Mouse (Mus musculus): Measurements from ENCODE around the gene C1qtnf9.

Gene C1qtnf9

DNA sequence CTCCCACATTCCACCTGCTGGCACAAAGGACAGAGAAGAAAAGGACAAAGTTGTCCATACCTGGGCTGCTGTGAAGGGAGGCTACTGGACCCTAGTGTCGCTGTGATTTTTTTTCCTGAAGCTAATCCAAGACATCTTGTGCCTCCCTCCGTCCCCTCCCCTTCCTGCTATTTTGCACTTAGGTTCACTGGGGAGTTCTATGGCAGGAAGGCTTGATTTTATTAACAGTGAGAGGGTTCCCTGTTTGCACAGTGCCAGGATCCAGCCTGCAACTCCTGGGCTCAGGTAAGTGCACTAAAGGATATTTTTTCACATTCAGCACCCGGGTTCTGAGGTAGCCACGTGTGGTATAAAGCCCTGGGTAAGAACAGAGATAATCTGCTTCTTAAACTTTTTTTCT lies at the start of gene C1qtnf9:
TSS of gene C1qtnf9 (plus strand) at position 251 of the 400 bp plus-strand sequence.
- DNase-seq (ENCODE audit: low read depth, low spot score): no peak

DNA sequence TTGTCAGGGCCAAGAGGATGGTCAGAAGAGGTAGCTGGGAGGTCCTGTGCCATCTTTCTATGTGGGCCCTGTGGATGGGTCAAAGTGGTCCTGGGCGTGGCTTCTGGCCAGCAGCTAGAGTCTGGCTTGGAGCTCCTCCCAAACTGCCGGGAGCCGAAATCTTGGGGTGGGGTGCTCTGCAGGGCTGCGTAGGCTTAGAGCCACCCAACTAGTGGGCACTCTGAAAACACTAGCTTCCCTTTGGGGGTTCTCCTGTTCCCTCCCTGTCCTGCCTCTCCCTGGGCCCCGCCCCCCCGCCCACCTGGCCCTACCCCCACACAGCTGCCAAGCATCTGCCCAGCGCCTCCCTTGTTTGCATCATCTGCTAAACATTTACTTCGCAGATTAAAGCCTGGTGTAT lies 46.6 kb upstream of the C1qtnf9 start:
- no peak for DNase-seq (ENCODE audit: low read depth, low spot score)

DNA sequence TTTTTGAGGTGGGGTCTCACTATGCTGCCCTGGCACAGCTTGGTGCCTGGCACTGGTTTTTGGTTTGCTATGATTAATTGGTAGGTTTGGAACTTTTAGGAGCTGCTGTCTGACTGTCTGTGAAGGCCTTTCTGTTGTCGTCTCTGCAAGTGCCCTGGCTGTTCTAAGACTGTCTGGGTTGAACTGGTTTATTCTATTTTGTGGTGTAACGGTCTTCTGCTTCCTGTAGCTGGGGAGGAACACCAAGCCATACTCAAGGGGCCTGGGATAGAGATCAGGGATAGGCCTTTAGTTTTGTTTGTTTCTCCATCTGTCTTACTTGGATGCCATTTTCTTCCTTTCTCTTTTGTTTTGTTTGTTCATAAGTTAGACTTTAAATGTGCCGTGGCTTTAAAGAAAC lies 46.0 kb upstream of the C1qtnf9 start:
- no peak for DNase-seq (ENCODE audit: low read depth, low spot score)

DNA sequence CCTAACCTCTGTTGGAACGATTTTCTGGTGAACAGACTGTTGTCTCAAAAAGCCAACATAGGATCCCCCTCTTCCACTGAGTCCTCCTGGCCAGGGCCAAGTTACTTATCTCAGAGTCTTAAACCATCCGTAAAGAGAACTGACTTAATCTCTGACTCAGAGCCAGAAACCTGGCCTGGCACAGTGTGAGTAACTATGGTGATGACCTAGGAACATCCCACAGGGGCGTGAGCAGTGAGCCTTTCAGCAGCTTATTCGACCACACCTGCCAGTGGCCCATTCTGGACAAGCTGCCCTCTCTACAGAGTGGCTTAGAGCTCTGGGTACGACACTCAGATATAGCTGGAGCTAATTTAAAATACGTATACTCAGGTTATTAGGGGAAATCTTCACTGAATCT lies 41.8 kb upstream of the C1qtnf9 start:
- DNase-seq (ENCODE audit: low read depth, low spot score): no peak

DNA sequence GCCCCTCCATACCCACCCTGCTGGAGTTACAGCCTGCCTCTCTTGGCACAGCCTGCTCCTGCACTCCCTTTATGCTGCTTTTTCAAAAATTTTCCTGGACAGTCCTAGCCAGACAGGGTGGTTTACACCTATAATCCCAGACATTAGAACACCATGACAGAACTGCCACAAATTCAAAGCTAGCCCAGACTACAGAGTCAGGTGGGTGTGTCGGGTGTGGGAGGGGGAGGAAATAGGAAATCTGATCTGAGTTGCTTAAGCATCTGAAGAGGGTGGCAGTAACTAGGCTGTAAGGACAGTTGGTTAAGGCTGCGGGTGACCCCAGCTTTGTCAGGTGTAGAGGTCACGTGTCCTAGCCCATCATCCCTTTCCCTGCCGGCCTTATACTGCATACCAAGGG lies 40.8 kb upstream of the C1qtnf9 start:
- DNase-seq (ENCODE audit: low read depth, low spot score): peak; percentile 16

DNA sequence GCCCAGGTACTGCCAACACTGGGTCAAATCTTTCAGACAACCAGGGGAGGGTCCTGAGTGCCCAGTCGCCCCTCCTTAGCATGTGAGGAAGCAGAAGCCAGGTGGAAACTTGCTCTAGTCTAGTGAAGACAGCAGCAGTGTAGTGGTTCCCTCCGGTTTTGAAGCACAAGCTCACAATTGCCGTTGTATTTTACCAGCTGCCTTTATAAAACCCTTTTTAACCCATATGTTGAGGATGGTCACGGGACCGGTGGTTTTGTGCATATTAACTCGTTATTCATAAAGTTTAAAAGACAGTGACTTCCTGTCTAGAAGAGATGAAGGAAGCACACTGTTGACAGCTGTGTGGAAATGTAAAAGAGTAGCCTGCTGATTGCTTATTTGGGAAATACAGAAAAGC lies 35.9 kb upstream of the C1qtnf9 start:
- DNase-seq (ENCODE audit: low read depth, low spot score): no peak

DNA sequence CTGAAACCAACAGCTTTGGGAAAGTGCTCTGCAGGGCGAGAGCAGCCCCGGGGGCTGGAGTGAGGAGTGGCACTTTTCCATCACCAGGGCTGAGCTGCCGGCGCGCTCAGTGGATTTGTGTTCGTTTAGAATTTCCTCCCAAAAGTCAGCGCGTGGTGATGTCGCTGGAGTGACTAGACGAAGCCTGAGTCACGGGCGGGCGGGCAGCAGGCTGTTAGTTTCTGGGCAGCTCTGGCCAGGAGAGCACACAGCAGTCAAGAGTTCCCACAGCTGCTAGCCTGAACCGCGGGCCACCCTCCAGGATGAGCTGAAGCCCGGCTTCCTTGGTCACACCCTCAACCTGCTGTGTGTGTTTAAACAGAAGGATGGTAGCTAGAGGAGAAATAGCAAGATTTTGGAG lies 35.1 kb upstream of the C1qtnf9 start:
- no peak for DNase-seq (ENCODE audit: low read depth, low spot score)

DNA sequence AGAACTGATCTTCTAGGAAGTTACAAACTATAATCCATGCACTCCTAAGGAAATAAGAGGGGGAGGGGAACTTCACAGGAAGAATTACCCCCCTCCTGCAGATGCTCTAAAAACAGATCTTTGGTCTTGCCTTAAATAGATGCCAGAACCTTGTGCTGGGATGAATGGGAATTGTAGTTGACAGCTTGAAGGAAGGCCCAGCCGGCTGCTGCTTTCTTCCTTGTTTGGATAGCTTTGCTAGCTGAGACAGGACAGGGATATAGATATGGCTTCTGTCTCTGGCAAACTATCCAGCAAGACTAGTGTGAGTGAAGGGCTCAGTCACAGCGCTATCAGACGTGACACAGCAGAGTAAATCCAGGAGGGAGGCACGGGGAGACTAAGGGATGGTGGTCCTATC lies 34.2 kb upstream of the C1qtnf9 start:
- DNase-seq (ENCODE audit: low read depth, low spot score): no peak

DNA sequence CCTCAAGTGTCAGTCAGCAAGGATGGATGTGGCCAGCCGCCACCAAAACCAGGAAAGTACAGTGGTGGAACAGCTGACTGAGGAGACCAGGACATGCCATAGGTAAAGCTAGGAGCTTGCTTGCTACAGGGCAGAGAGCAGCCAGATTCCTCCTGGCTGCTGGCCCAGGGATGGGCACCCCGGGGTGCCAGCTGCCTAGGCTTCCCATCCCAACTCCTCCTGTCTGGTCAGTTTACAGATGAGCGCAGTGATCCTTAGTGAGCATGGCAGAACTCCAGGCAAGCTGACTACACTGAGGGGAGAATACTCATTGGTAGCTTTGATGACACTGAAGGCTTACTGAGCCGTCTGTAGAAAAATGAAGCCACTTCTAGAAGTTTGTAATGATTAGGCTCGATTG lies 32.7 kb upstream of the C1qtnf9 start:
- DNase-seq (ENCODE audit: low read depth, low spot score): no peak

DNA sequence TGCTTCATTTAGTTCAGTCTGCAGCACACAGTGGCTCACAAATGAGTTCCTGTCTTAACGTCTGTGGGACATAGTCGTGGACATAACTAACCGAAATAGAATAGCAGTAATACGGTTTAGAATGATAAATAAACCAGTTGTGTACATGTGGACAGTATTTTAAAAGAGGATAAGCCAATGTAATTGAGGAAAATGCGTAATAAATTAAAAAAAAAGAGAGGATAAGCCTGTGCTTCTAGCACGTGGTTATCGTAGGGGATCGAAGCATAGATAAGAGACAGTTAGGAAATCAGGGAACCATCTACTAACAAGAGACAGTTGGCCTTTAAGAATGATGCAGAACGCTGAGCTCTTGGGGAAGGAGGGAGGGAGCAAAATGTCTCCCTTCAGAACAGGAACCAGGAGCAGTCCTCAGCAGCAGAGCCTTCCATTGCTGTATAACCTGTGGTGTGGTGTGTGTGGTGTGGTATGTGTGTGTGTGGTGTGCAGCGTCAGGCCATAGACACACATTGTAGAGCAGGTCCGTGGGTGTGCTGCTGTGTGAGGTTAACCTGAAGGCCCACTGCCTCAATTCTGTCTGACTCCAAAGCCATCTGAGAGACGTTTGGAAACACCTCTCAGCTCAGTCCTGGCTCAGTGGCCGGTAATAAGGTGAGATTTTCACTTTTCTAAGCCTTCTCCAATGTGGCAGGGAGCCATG lies 31.9 kb upstream of the C1qtnf9 start:
- no peak for DNase-seq (ENCODE audit: low read depth, low spot score)

DNA sequence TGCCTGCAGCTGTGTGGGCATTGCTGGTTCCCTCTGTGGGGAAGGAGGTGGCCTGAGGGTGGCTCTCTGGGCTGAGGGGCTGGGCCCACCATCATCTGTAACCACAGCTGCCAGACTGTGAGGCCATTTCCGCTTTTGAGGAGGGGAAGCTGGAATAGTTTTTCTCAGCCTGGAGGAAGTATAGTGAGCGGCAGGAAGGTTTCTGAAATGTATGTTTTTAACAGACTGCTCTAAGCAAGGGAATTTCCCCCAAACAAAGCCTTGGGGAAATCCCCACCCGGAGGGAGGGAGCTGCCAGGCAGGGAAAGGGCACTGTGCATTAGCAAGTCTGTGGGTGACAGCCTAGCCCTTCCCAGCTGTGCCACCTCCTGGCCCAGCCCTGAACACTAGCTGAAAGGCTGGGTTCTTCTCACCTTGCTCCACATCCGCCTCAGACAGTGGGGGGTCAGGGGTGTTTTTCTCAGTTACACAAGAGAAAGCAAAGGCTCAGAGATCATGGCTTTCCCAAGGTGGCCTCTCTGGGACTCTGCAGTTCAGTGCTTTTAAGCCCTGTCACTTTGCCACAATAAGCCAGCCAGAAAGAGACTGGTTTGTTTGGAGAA lies 31.2 kb upstream of the C1qtnf9 start:
- peak; percentile 86 for DNase-seq (ENCODE audit: low read depth, low spot score)

DNA sequence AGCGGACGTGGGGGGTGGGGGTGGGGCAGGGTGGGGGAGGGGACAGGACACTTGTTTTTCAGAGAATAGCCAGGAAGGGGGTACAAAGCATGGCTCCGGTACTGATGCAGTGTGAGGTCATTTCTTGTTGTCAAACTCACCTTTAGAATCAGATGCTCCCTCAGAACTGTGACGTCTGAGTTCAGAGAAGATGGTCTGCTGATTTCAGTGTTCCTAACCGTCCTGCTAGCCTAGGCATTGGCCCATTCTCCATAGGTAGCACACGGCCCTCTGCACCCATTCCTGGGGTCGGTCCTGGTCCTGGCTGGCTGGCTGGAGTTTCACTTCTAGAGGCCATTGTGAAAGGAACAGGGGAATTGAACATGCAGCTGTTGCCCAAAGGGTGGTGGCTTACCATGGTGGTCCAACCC lies 30.7 kb upstream of the C1qtnf9 start:
- DNase-seq (ENCODE audit: low read depth, low spot score): no peak

DNA sequence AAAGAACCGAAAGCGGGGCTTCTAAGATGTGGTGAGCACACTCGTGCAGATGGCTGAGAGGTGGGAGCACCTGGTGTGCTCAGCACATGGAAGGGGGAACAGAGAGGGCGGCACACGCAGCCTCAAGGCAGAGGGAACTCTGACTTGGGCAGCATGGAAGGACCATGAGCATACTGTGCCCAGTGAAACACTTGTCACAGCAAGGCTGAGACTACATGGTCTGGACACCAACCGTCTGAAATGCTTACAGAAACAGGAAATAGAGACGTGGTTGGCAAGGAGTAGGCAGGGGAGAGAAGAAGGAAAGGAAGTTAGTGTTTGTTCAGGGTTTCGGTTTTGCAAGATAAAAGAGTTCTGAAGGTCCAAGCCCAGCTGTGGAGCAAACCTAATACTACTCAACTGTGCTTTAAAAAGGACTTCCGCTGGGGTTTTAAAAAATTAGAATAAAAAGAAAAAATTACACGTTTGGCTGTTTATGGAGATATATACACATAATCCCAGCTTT lies 29.4 kb upstream of the C1qtnf9 start:
- DNase-seq (ENCODE audit: low read depth, low spot score): no peak

DNA sequence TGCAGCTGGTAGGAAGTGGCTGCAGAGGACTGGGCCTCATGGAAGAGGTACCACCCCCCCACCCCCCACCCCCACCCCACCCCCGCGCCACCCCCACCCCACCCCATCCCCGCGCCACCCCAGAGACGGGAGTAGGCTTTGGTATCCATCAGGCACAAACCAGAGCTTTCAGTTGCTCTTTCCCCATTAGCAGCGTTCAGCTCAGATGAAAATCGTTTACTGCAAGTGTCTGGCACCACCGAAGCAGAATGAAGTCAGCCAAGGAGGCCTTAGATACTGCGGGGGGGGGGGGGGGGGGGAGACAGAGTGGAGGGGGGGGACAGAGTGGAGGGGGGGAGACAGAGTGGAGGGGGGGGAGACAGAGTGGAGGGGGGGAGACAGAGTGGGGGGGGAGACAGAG lies 28.8 kb upstream of the C1qtnf9 start:
- DNase-seq (ENCODE audit: low read depth, low spot score): no peak

DNA sequence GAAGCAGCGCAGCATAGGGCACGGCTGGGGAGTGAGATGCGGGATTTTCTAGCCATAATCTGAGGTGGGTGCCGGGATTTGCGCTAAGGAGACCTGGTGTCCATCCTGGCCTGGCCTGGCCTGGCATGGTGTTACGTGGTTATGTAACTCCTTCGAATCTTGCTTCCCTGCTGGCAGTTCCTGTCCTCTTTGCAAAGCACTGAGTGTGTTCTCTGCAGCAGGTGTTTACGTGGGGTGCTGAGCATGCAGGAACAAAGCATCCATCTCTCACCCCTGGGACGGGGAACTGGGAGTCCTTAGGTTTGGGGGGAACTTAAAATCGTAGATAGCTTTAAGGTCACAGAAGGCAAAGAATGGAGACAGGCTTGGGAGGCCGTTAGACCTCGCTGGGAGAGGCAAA lies 28.3 kb upstream of the C1qtnf9 start:
- no peak for DNase-seq (ENCODE audit: low read depth, low spot score)

DNA sequence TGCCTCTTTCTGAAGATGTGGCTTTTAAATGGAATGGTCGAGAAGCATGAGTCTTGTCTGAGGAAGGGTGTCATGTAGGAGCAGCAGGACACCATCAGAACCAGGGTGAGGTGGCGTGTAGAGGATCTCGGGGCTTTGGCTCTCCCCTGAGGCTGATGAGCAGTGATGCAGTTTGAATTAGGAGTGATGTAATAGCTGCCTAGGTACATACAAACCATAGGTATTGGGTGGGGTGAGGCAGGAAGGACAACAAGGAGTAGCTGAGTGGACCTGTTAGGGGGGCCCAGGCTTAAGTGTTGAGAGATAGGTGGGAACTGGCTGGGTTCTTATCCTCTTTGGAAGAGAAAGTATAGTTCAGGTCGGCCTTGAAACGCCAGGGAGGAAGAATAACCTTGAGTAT lies 27.4 kb upstream of the C1qtnf9 start:
- DNase-seq (ENCODE audit: low read depth, low spot score): no peak

DNA sequence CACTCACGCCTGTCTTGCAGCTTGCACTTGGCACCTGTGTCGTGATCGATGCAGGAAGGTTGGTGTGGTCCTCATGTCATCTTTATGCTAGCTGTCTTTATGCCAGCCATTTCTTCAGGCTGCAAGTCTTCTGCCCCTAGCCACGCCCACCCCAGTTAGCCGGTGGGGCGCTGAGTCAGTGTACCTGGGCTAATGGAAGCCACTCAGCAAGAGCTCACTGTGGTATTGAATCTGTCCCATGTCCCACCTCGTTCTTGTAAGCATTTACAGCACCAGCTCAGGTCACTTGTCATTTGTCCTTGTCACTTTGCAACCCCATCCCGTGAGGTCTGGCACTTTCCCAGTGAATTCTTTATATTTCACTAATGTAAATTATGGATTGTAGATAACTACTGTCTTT lies 26.9 kb upstream of the C1qtnf9 start:
- no peak for DNase-seq (ENCODE audit: low read depth, low spot score)

DNA sequence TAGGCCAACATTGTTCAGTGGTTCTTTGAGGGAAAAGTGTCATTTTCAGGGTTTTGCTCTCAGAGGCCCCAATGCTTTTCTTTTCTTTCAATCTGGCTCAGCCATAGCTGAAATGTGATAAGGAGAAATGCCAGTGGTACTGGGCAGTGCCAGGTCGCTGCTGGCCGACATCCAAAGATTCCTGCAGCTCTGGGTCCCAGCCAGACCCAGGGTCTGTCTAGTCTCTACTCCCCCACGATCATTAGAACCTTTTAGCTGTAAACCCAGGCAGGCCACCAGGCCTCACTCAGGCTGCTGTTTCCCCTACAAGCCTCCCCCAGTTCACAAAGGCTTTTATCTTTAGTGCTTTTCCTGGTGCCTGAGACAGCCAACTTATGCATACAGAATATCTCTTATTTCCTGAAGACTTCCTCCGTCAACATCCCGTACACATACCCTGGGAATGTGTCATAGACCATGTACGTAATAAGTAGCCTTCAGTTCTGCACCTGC lies 26.4 kb upstream of the C1qtnf9 start:
- DNase-seq (ENCODE audit: low read depth, low spot score): no peak

DNA sequence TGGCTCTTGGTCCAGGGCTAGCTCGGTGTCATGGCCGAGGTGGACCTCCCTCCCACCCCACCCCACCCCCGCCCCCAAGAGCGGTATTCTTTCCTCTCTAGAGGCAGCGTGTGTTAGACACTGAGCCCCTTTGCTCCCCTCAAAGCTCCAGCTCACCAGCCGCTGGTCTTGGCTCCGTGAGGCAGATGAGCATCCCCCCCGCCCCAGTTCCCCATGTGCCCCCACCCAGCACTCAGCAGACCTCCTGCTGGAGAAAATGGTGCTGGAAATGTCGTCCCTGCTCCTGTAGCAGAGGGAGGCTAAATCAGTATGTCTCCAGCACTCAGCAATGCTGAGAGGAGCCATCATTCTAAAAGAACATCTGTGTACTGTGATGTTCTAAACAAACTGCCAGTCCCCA lies 24.3 kb upstream of the C1qtnf9 start:
- no peak for DNase-seq (ENCODE audit: low read depth, low spot score)

DNA sequence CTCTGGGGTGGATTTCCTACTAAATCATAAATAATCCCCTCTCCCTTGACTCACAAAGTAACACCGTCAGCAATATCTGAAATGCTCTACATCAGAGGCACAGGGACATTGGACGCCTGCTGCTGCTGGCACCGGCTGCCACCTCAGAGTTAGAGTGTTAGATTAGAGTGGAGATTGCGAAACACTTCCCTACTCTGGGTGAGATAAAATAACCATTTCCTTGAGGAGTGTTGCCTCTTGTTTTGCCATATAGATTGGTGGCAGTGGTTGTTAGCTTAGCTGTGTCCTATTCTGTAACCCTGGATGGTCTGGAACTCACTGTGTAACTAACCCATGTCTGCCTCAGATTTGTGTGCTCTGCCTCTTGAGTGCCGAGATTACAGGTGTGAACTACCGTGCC lies 22.7 kb upstream of the C1qtnf9 start:
- DNase-seq (ENCODE audit: low read depth, low spot score): no peak

DNA sequence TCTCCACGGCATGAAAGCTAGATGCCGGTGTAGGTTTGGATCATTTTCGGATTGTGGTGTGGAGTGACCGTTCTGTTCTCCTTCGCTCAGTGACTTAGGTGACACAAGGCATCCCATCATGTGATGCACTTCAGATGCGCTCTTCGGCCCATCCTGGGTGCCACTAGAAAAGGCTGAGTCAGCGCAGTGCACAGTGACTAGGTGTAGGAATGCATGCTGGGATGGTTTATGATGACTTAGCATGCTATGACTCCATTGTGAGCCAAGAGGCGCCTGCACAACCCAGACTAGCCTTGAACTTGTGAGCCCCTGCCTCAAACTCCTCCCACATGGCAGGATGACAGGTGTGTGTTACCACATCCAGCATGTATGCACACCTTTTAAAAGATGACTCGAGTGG lies 21.8 kb upstream of the C1qtnf9 start:
- DNase-seq (ENCODE audit: low read depth, low spot score): no peak

DNA sequence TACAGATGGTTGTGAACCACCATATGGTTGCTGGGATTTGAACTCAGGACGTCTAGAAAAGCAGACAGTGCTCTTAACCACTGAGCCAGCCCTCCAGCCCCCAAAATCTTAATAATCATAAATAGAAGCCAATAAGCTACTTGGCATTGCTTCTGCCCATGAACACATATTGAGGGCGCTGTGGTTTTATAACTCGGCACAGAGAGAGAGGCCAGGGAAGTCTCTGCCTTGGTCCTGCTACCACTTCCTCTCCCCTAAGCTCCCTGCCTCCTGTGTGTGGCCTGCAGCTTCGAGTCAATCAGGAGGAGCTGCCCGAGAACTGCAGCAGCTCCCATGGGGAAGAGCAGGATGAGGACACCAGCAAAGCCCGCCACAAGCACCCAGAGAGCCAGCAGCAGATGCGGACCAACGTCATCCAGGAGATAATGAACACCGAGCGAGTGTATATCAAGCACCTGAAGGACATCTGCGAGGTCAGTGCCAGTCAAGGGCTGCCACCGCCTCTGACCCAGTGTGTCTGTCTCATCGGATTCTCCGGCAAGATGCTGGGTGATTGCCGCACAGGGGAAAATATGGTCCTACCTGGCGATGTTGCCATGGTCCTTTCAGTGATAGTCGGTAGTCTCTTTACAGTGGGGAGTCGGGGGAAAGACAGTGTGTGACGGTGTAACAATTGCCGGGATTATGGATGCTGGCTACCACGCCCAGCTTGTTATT lies 20.6 kb upstream of the C1qtnf9 start:
- no peak for DNase-seq (ENCODE audit: low read depth, low spot score)

DNA sequence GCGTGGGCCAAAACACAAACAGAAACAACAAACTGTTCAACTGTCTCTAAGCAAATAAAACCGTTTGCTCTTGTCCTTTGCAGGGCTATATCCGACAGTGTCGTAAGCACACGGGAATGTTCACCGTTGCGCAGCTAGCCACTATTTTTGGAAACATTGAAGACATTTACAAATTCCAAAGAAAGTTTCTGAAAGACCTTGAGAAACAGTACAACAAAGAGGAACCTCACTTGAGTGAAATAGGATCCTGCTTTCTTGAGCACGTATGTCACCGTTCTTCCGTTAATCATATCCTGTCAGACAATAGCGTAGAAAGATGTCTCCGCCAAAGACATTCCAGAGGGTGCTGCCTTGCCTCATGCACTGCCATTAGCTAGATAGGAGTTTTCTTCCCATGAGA lies 18.1 kb upstream of the C1qtnf9 start:
- DNase-seq (ENCODE audit: low read depth, low spot score): no peak
